Mouse (Mus musculus) heart, postnatal 0 days (tissue): Measurements from ENCODE around the gene Thap3.

Experiments used
- CTCF ChIP-seq: IDR thresholded peaks from 2 replicates; pipeline ENCODE4 v1.5.1; 2016; ENCODE audit warnings: antibody characterized with exemption, control low read depth, low read depth
- EP300 ChIP-seq: IDR thresholded peaks from 2 replicates; pipeline ENCODE4 v1.6.1; 2016; ENCODE audit warnings: antibody characterized with exemption, low read depth

- no peak for TF ChIP-seq CTCF
- TF ChIP-seq EP300, result no peak
Measured at GRCm38 (mm10) chr4:152009076-152010051, 20.6 kb upstream of the Thap3 start.
